Mouse (Mus musculus): ENCODE data around the gene Fam155a. TPM values are rescaled to one million over a fixed set of nuclear protein-coding genes. Genes with fewer than 3 reads are reported as not detected.

Gene Fam155a
- polyA plus RNA-seq (2015; fragmentation: Nextera tagmentation; extraction: Ambion mirVana) = 6.9 and 16.2 TPM in 2 replicates

DNA sequence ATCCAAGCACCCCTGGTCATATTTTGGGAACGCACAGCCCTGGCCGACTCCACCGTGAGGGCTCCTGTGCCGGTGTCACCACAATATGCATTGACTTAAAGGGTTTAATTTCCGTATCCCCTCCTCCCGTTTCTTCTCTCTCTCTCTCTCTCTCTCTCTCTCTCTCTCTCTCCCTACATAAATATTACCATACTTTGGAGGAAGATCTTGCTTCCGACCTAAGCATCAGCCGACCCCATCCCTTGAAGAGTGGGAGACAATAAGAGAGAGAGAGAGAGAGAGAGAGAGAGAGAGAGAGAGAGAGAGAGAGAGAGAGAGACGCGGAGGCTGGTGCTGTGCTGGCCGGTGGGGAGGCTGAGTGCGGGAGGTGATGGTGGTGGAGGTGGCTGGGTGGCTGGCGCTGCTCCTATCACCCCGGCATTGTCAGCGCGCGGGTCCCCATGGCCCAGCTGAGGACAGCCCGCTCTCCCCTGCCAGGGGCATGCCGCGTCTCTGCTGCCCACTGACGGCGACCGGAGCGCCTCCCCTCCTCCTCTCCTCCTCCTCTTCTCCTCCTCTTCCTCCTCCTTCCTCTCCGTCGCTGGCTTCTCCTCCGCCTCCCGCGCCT, at the start of gene Fam155a:
Gene Fam155a (minus strand): TSS at position 163 of the 607 bp plus-strand sequence.

Small RNA genes within 50 kb of the gene (microRNA-seq; reads per million reads assigned to microRNA genes)
- not detected for gene Gm47312 (ENCODE audit: borderline replicate concordance, insufficient number of aligned reads)

Other genes with a start within 250 kb of the Fam155a start
- not detected in 2 replicates for gene Gm10217, start 93.1 kb upstream of the Fam155a start, polyA plus RNA-seq (2015; fragmentation: Nextera tagmentation; extraction: Ambion mirVana)
- 1.8 and 2.6 TPM in 2 replicates for gene Lig4, start 206.5 kb upstream of the Fam155a start, polyA plus RNA-seq (2015; fragmentation: Nextera tagmentation; extraction: Ambion mirVana)
- gene Abhd13, start 206.5 kb upstream of the Fam155a start, polyA plus RNA-seq (2015; fragmentation: Nextera tagmentation; extraction: Ambion mirVana) = 9.8 and 11.4 TPM in 2 replicates
- gene Tnfsf13b, start 235.3 kb upstream of the Fam155a start, polyA plus RNA-seq (2015; fragmentation: Nextera tagmentation; extraction: Ambion mirVana) = 1.7 and 3.0 TPM in 2 replicates